Mouse (Mus musculus) neural tube, embryonic 12.5 days (tissue): Measurements from ENCODE around the gene Mbd6. TPM values are rescaled to one million over a fixed set of nuclear protein-coding genes. Genes with fewer than 3 reads are reported as not detected.

Experiments
- ATAC-seq: fragments of 200-750 bp; cut with Nextera tagmentation; 2 replicates; pipeline ENCODE4 v1.8.0; 2017; ENCODE audit warnings: low read depth, mild to moderate bottlenecking, moderate TSS enrichment, moderate library complexity; ENCODE audit not compliant: low FRiP score
- H3K27ac ChIP-seq: fragments of 300-500 bp; sonication (generic); 2 replicates; pipeline ENCODE4 v1.5.1; 2016
- H3K27me3 ChIP-seq: fragments of 300-500 bp; sonication (generic); replicated peaks from 2 replicates; pipeline ENCODE4 v1.6.1; 2016; ENCODE audit warnings: mild to moderate bottlenecking
- H3K36me3 ChIP-seq: fragments of 300-500 bp; sonication (generic); 2 replicates; pipeline ENCODE4 v1.6.1; 2016; ENCODE audit warnings: mild to moderate bottlenecking
- H3K4me1 ChIP-seq: fragments of 300-500 bp; sonication (generic); 2 replicates; pipeline ENCODE4 v1.6.1; 2016
- H3K4me2 ChIP-seq: fragments of 300-500 bp; sonication (generic); replicated peaks from 2 replicates; pipeline ENCODE4 v1.6.1; 2016; ENCODE audit warnings: mild to moderate bottlenecking
- H3K4me3 ChIP-seq: fragments of 300-500 bp; sonication (generic); 2 replicates; pipeline ENCODE4 v1.5.1; 2016
- H3K9ac ChIP-seq: fragments of 300-500 bp; sonication (generic); 2 replicates; pipeline ENCODE4 v1.6.1; 2016; ENCODE audit warnings: mild to moderate bottlenecking
- H3K9me3 ChIP-seq: fragments of 300-500 bp; sonication (generic); 2 replicates; pipeline ENCODE4 v1.6.1; 2016; ENCODE audit warnings: mild to moderate bottlenecking
- WGBS: fragments of 180-500 bp; shearing (Covaris S2); methylation state at CpG from one replicate; pipeline ENCODE4 v1.1.7; 2016; 5-methylcytosine and 5-hydroxymethylcytosine counted together
- polyA plus RNA-seq: library from polyadenylated mRNA; unstranded; fragments of >200 nt; fragmentation: Nextera tagmentation; extraction: Ambion mirVana; gene quantifications from 2 replicates; pipeline ENCODE4 v1.2.1, GENCODE M21; 2016

The Mbd6 gene
- polyA plus RNA-seq, 1 experiment from 2014 or later: 18.4 TPM

- WGBS: under 1% methylated on average over 70 of the region's 70 CpGs
- Histone ChIP-seq H3K27me3 (0 out of 2 replicates have a peak, but pooled peaks cover 4% of the 10 kb centered on the region), H3K27ac (peak within 1 kb of the TSS; percentile 80), H3K4me1 (peaks cover 39% of the 10 kb centered on the region), H3K9ac (peak within 1 kb of the TSS; percentile 100), H3K4me2 (peak within 1 kb of the TSS; percentile 97), H3K36me3 (peaks cover 29% of the 10 kb centered on the region), H3K4me3 (peak within 1 kb of the TSS; percentile 97), H3K9me3 (no peaks in the 10 kb centered on the region)
- ATAC-seq: peak; percentile 96
Observed at GRCm38 (mm10) chr10:127266112-127267091, 22.4 kb downstream of the Mbd6 start, which contains the start of gene Dctn2. Dctn2 (plus strand) TSS chr10:127266368.

- peak; percentile 46 for ATAC-seq
- Histone ChIP-seq H3K9ac (0 out of 2 replicates have a peak overlapping the region, but pooled peaks have one; percentile 100), H3K4me1 (peaks cover 40% of the 10 kb centered on the region), H3K4me3 (no peak overlapping the region; the same call in 1 of the 2 replicates), H3K27ac (no peak overlapping the region), H3K9me3 (no peaks in the 10 kb centered on the region), H3K36me3 (peaks cover 22% of the 10 kb centered on the region), H3K27me3 (0 out of 2 replicates have a peak, but pooled peaks cover 4% of the 10 kb centered on the region), H3K4me2 (peak overlapping the region; percentile 97)
- WGBS: 30% methylated on average over 4 of the region's 4 CpGs
Observed at GRCm38 (mm10) chr10:127265727-127266111, 23.1 kb downstream of the Mbd6 start.

- 0 out of 2 replicates have a peak, but pooled peaks cover 4% of the 10 kb centered on the region for H3K27me3 ChIP-seq
- peaks cover 15% of the 10 kb centered on the region for H3K36me3 ChIP-seq
- no peaks in the 10 kb centered on the region for H3K9me3 ChIP-seq
- no peak overlapping the region for H3K4me3 ChIP-seq
- H3K9ac ChIP-seq: no peak overlapping the region
- ATAC-seq: no peak
- 70% methylated on average over 4 of the region's 4 CpGs for WGBS
- H3K4me2 ChIP-seq: no peak overlapping the region
- H3K27ac ChIP-seq: no peak overlapping the region
- peaks cover 42% of the 10 kb centered on the region for H3K4me1 ChIP-seq
Observed at GRCm38 (mm10) chr10:127264971-127265370, 23.8 kb downstream of the Mbd6 start.

GRCm38 (mm10) chr10:127264336-127264735 is 24.5 kb downstream of the Mbd6 start:
- no peaks in the 10 kb centered on the region for H3K9me3 ChIP-seq
- 0 out of 2 replicates have a peak, but pooled peaks cover 4% of the 10 kb centered on the region for H3K27me3 ChIP-seq
- no peak for ATAC-seq
- H3K36me3 ChIP-seq: peaks cover 13% of the 10 kb centered on the region
- WGBS: 83% methylated on average over 8 of the region's 8 CpGs
- no peak overlapping the region for H3K4me3 ChIP-seq
- no peak overlapping the region for H3K9ac ChIP-seq
- no peak overlapping the region for H3K27ac ChIP-seq
- peaks cover 40% of the 10 kb centered on the region for H3K4me1 ChIP-seq
- no peak overlapping the region for H3K4me2 ChIP-seq

GRCm38 (mm10) chr10:127263631-127264030 is 25.2 kb downstream of the Mbd6 start:
- 32% methylated on average over 3 of the region's 3 CpGs for WGBS
- Histone ChIP-seq H3K9ac (no peak overlapping the region), H3K9me3 (no peaks in the 10 kb centered on the region), H3K27me3 (0 out of 2 replicates have a peak, but pooled peaks cover 4% of the 10 kb centered on the region), H3K27ac (no peak overlapping the region), H3K4me3 (no peak overlapping the region), H3K4me1 (peaks cover 40% of the 10 kb centered on the region), H3K4me2 (peak overlapping the region; percentile 75), H3K36me3 (peaks cover 7% of the 10 kb centered on the region)
- no peak for ATAC-seq

- Histone ChIP-seq H3K9me3 (no peaks in the 10 kb centered on the region), H3K36me3 (no peaks in the 10 kb centered on the region; the same call in 1 of the 2 replicates), H3K27me3 (0 out of 2 replicates have a peak, but pooled peaks cover 4% of the 10 kb centered on the region), H3K9ac (peak within 1 kb of the TSS; percentile 67), H3K4me3 (peak within 1 kb of the TSS; percentile 55), H3K4me1 (peaks cover 35% of the 10 kb centered on the region), H3K27ac (peak within 1 kb of the TSS; percentile 28; the same call in 1 of the 2 replicates), H3K4me2 (peak within 1 kb of the TSS; percentile 75)
- 2% methylated on average over 42 of the region's 53 CpGs for WGBS
- peak; percentile 39; the same call in 1 of the 2 replicates for ATAC-seq
Observed at GRCm38 (mm10) chr10:127262548-127263398, 26.0 kb downstream of the Mbd6 start, which contains the start of gene Kif5a. Kif5a (minus strand) TSS chr10:127263348.

- Histone ChIP-seq H3K9ac (peak overlapping the region; percentile 67), H3K36me3 (no peaks in the 10 kb centered on the region; the same call in 1 of the 2 replicates), H3K27me3 (0 out of 2 replicates have a peak, but pooled peaks cover 4% of the 10 kb centered on the region), H3K9me3 (no peaks in the 10 kb centered on the region), H3K27ac (no peak overlapping the region), H3K4me2 (peak overlapping the region; percentile 75), H3K4me3 (peak overlapping the region; percentile 55), H3K4me1 (peaks cover 28% of the 10 kb centered on the region)
- WGBS: 69% methylated on average over 15 of the region's 15 CpGs
- no peak for ATAC-seq
Observed at GRCm38 (mm10) chr10:127261706-127262547, 26.9 kb downstream of the Mbd6 start.

GRCm38 (mm10) chr10:127258489-127258888 is 30.3 kb downstream of the Mbd6 start:
- Histone ChIP-seq H3K27ac (no peak overlapping the region), H3K36me3 (no peaks in the 10 kb centered on the region; the same call in 1 of the 2 replicates), H3K27me3 (no peaks in the 10 kb centered on the region), H3K4me2 (peak overlapping the region; percentile 75; the same call in 1 of the 2 replicates), H3K9me3 (no peaks in the 10 kb centered on the region), H3K9ac (no peak overlapping the region), H3K4me1 (peaks cover 32% of the 10 kb centered on the region), H3K4me3 (no peak overlapping the region)
- no peak for ATAC-seq
- 82% methylated on average over 8 of the region's 8 CpGs for WGBS

GRCm38 (mm10) chr10:127257790-127258189 is 31.0 kb downstream of the Mbd6 start:
- no peaks in the 10 kb centered on the region; the same call in 1 of the 2 replicates for H3K36me3 ChIP-seq
- no peak overlapping the region for H3K4me2 ChIP-seq
- peaks cover 27% of the 10 kb centered on the region for H3K4me1 ChIP-seq
- no peak overlapping the region for H3K9ac ChIP-seq
- ATAC-seq: no peak
- H3K4me3 ChIP-seq: no peak overlapping the region
- H3K9me3 ChIP-seq: no peaks in the 10 kb centered on the region
- H3K27ac ChIP-seq: no peak overlapping the region
- no peaks in the 10 kb centered on the region for H3K27me3 ChIP-seq
- 81% methylated on average over 6 of the region's 6 CpGs for WGBS

- Histone ChIP-seq H3K27me3 (no peaks in the 10 kb centered on the region), H3K27ac (no peak overlapping the region), H3K4me2 (peak overlapping the region; percentile 48), H3K9ac (no peak overlapping the region), H3K4me3 (no peak overlapping the region), H3K4me1 (peaks cover 22% of the 10 kb centered on the region), H3K36me3 (no peaks in the 10 kb centered on the region; the same call in 1 of the 2 replicates), H3K9me3 (no peaks in the 10 kb centered on the region)
- WGBS: 26% methylated on average over 14 of the region's 14 CpGs
- 0 out of 2 replicates have a peak, but pooled peaks have one; percentile 38 for ATAC-seq
Observed at GRCm38 (mm10) chr10:127255625-127256345, 33.0 kb downstream of the Mbd6 start.
